Mouse (Mus musculus): ENCODE measurements around the gene Drd3. TPM values are rescaled to one million over a fixed set of nuclear protein-coding genes. Genes with fewer than 3 reads are reported as not detected.

Drd3 gene
- total RNA-seq, 1 experiment, result 0.45 TPM

DNA sequence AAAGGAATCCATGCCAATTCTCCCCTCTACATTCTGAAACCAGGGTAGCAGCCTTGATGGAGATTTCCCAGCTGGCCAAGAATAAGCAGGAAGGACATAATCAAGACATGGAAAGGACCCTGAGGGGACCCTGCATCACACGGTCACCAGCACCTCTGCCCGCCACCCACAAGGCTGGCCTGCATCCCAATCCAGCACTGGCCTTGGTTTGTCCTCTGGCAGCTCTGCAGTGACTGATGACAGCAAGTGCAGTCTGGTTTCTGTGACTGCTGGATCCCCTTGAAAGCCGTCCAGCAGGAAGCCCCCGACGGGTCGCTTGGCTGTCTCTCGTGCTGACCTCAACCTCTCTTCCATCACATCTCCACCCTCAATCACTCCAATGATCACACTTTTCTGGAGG, 117.6 kb downstream of the Drd3 start:
- in situ Hi-C loops (cut with MboI; ENCODE audit: low sequenced_read_pairs in 2 of 2, unreplicated experiment in 2 of 2), result no loop called here
- Histone ChIP-seq H3K9me3 (ENCODE audit: control insufficient read depth, insufficient read depth, low read depth, low read length) (no peaks in the 10 kb centered on the region), H3K36me3 (ENCODE audit: control insufficient read depth, insufficient read depth, low read length, poor library complexity, severe bottlenecking) (peaks cover 50% of the 10 kb centered on the region), H3K4me3 (ENCODE audit: insufficient read depth in 1 of 2, low read depth in 1 of 2, low read length in 2 of 2, poor library complexity in 1 of 2, severe bottlenecking in 1 of 2) (no peak overlapping the region), H3K4me1 (ENCODE audit: control insufficient read depth in 2 of 2, insufficient read depth in 2 of 2, low read length in 2 of 2, poor library complexity in 1 of 2) (no peaks in the 10 kb centered on the region), H3K9ac (ENCODE audit: insufficient read depth, low read depth, low read length, poor library complexity, severe bottlenecking) (no peak overlapping the region), H3K27ac (ENCODE audit: insufficient read depth, low read depth, low read length, poor library complexity, severe bottlenecking) (no peak overlapping the region)
- no peak for DNase-seq (ENCODE audit: low read depth, low spot score)
- TF ChIP-seq MAFK (IDR thresholded peaks at IDR 0.05; ENCODE audit: insufficient read depth, low read depth, low read length) (no peak), ZC3H11A (IDR thresholded peaks at IDR 0.05; ENCODE audit: borderline replicate concordance, low read depth, low read length) (no peak), ZNF384 (IDR thresholded peaks at IDR 0.05; ENCODE audit: low read depth, low read length) (no peak), CHD2 (IDR thresholded peaks at IDR 0.05; ENCODE audit: low read depth, low read length) (no peak), HCFC1 (IDR thresholded peaks at IDR 0.05; ENCODE audit: borderline replicate concordance, insufficient read depth, low read length) (no peak)

Other genes starting within 250 kb of the Drd3 start
- 0.40 TPM in 1 of 2 replicates, not detected in the other for gene Tigit, start 89.9 kb upstream of the Drd3 start, total RNA-seq (2012; rRNA removed)
- 12.2 and 13.8 TPM in 2 replicates for gene Ccdc191, start 135.8 kb downstream of the Drd3 start, total RNA-seq (2012; rRNA removed)
- gene Qtrt2, start 172.8 kb downstream of the Drd3 start, total RNA-seq (2012; rRNA removed), result 57.7 and 63.4 TPM in 2 replicates
- 3.3 and 3.7 TPM in 2 replicates for gene Zdhhc23, start 225.8 kb downstream of the Drd3 start, total RNA-seq (2012; rRNA removed)